Mouse (Mus musculus) limb, embryonic 12.5 days (tissue): Measurements from ENCODE around the gene Slc25a12. TPM values are rescaled to one million over a fixed set of nuclear protein-coding genes. Genes with fewer than 3 reads are reported as not detected.

ENCODE experiments used
- polyA plus RNA-seq: library from polyadenylated mRNA; unstranded; fragments of >200 nt; fragmentation: Nextera tagmentation; extraction: Ambion mirVana; gene quantifications from 2 replicates; pipeline ENCODE4 v1.2.1, GENCODE M21; 2016

Gene Slc25a12
- polyA plus RNA-seq, 1 experiment from 2014 or later = 31.4 TPM

Other genes with a start within 250 kb of the Slc25a12 start
- 2.8 and 3.5 TPM in 2 replicates for gene Cybrd1, start 249.8 kb downstream of the Slc25a12 start, polyA plus RNA-seq
- 102 and 107 TPM in 2 replicates for gene Dync1i2, start 156.0 kb downstream of the Slc25a12 start, polyA plus RNA-seq
- gene Hat1, start 21.2 kb upstream of the Slc25a12 start, polyA plus RNA-seq = 142 and 147 TPM in 2 replicates
- gene Metap1d, start 85.5 kb upstream of the Slc25a12 start, polyA plus RNA-seq = 42.8 and 43.3 TPM in 2 replicates
- 5.6 and 6.3 TPM in 2 replicates for gene Dlx1, start 160.4 kb upstream of the Slc25a12 start, polyA plus RNA-seq
- gene Dlx2, start 179.0 kb upstream of the Slc25a12 start, polyA plus RNA-seq = 6.0 and 7.0 TPM in 2 replicates